Mouse (Mus musculus): ENCODE results near the gene Hmg20b. TPM values are rescaled to one million over a fixed set of nuclear protein-coding genes. Genes with fewer than 3 reads are reported as not detected.

Hmg20b gene
- polyA plus RNA-seq, 1 experiment from 2014 or later = 44.4 TPM

GRCm38 (mm10) chr10:81383802-81384604 is 33.7 kb upstream of the Hmg20b start, which contains the start of the genes Dohh and Gm48551:
Gene Dohh, plus strand, starts transcription at chr10:81384428.
Gene Gm48551, plus strand, starts transcription at chr10:81384466.
- Histone ChIP-seq H3K27me3 (replicated peaks; ENCODE audit: control insufficient read depth, insufficient read depth, low read length) (no peaks in the 10 kb centered on the region), H3K4me3 (ENCODE audit: low read depth, low read length) (peak within 1 kb of the TSS; percentile 77), H3K4me2 (ENCODE audit: low read length) (peak within 1 kb of the TSS; percentile 79), H3K36me3 (ENCODE audit: control insufficient read depth, insufficient read depth, low read length) (peaks cover 33% of the 10 kb centered on the region), H3K9me3 (replicated peaks; ENCODE audit: control insufficient read depth, low read length) (no peaks in the 10 kb centered on the region), H3K27ac (ENCODE audit: low read depth, low read length) (peak within 1 kb of the TSS; percentile 81), H3K9ac (ENCODE audit: low read length) (peak within 1 kb of the TSS; percentile 77), H3K4me1 (ENCODE audit: control insufficient read depth, insufficient read depth, low read length) (peaks cover 9% of the 10 kb centered on the region)
- WGBS = 7% methylated on average over 52 of the region's 54 CpGs
- ATAC-seq (peak; percentile 97), DNase-seq (ENCODE audit: low spot score) (peak; percentile 100)

- no peak for DNase-seq (ENCODE audit: low spot score)
- Histone ChIP-seq H3K9ac (ENCODE audit: low read length) (no peak overlapping the region), H3K27me3 (replicated peaks; ENCODE audit: control insufficient read depth, insufficient read depth, low read length) (no peaks in the 10 kb centered on the region), H3K36me3 (ENCODE audit: control insufficient read depth, insufficient read depth, low read length) (peaks cover 13% of the 10 kb centered on the region), H3K4me3 (ENCODE audit: low read depth, low read length) (no peak overlapping the region), H3K4me2 (ENCODE audit: low read length) (no peak overlapping the region), H3K27ac (ENCODE audit: low read depth, low read length) (no peak overlapping the region), H3K4me1 (ENCODE audit: control insufficient read depth, insufficient read depth, low read length) (peaks cover 16% of the 10 kb centered on the region), H3K9me3 (replicated peaks; ENCODE audit: control insufficient read depth, low read length) (no peaks in the 10 kb centered on the region)
- 90% methylated on average over 5 of the region's 5 CpGs for WGBS
- ATAC-seq = no peak
Measured at GRCm38 (mm10) chr10:81382039-81382438, 31.8 kb upstream of the Hmg20b start.

- Histone ChIP-seq H3K27me3 (replicated peaks; ENCODE audit: control insufficient read depth, insufficient read depth, low read length) (no peaks in the 10 kb centered on the region), H3K4me1 (ENCODE audit: control insufficient read depth, insufficient read depth, low read length) (peaks cover 18% of the 10 kb centered on the region), H3K9ac (ENCODE audit: low read length) (no peak overlapping the region), H3K4me3 (ENCODE audit: low read depth, low read length) (no peak overlapping the region), H3K9me3 (replicated peaks; ENCODE audit: control insufficient read depth, low read length) (no peaks in the 10 kb centered on the region), H3K27ac (ENCODE audit: low read depth, low read length) (no peak overlapping the region), H3K4me2 (ENCODE audit: low read length) (no peak overlapping the region), H3K36me3 (ENCODE audit: control insufficient read depth, insufficient read depth, low read length) (0 out of 2 replicates have a peak, but pooled peaks cover 8% of the 10 kb centered on the region)
- no peak for DNase-seq (ENCODE audit: low spot score)
- WGBS = 90% methylated on average over 6 of the region's 6 CpGs
- no peak for ATAC-seq
Measured at GRCm38 (mm10) chr10:81379809-81380378, 29.6 kb upstream of the Hmg20b start.

- Histone ChIP-seq H3K9me3 (replicated peaks; ENCODE audit: control insufficient read depth, low read length) (no peaks in the 10 kb centered on the region), H3K36me3 (ENCODE audit: control insufficient read depth, insufficient read depth, low read length) (peaks cover 14% of the 10 kb centered on the region), H3K4me1 (ENCODE audit: control insufficient read depth, insufficient read depth, low read length) (peaks cover 18% of the 10 kb centered on the region), H3K4me2 (ENCODE audit: low read length) (peak overlapping the region; percentile 59), H3K27ac (ENCODE audit: low read depth, low read length) (peak overlapping the region; percentile 76), H3K4me3 (ENCODE audit: low read depth, low read length) (peak overlapping the region; percentile 78), H3K9ac (ENCODE audit: low read length) (peak overlapping the region; percentile 59), H3K27me3 (replicated peaks; ENCODE audit: control insufficient read depth, insufficient read depth, low read length) (no peaks in the 10 kb centered on the region)
- DNase-seq (ENCODE audit: low spot score) (no peak), ATAC-seq (no peak)
- WGBS = 59% methylated on average over 3 of the region's 3 CpGs
Measured at GRCm38 (mm10) chr10:81379183-81379553, 28.9 kb upstream of the Hmg20b start.

GRCm38 (mm10) chr10:81378553-81379182 is 28.4 kb upstream of the Hmg20b start:
- DNase-seq (ENCODE audit: low spot score) = peak; percentile 100
- peak overlapping the region; percentile 94 for H3K9ac ChIP-seq (ENCODE audit: low read length)
- H3K27ac ChIP-seq (ENCODE audit: low read depth, low read length) = peak overlapping the region; percentile 76
- peaks cover 19% of the 10 kb centered on the region for H3K36me3 ChIP-seq (ENCODE audit: control insufficient read depth, insufficient read depth, low read length)
- peak overlapping the region; percentile 59 for H3K4me2 ChIP-seq (ENCODE audit: low read length)
- H3K4me1 ChIP-seq (ENCODE audit: control insufficient read depth, insufficient read depth, low read length) = peaks cover 18% of the 10 kb centered on the region
- no peaks in the 10 kb centered on the region for H3K9me3 ChIP-seq (replicated peaks; ENCODE audit: control insufficient read depth, low read length)
- H3K4me3 ChIP-seq (ENCODE audit: low read depth, low read length) = peak overlapping the region; percentile 78
- ATAC-seq = peak; percentile 97
- no peaks in the 10 kb centered on the region for H3K27me3 ChIP-seq (replicated peaks; ENCODE audit: control insufficient read depth, insufficient read depth, low read length)
- under 1% methylated on average over 46 of the region's 46 CpGs for WGBS

- under 1% methylated on average over 53 of the region's 59 CpGs for WGBS
- H3K4me2 ChIP-seq (ENCODE audit: low read length) = peak within 1 kb of the TSS; percentile 91
- H3K4me3 ChIP-seq (ENCODE audit: low read depth, low read length) = peak within 1 kb of the TSS; percentile 78
- H3K9me3 ChIP-seq (replicated peaks; ENCODE audit: control insufficient read depth, low read length) = no peaks in the 10 kb centered on the region
- H3K36me3 ChIP-seq (ENCODE audit: control insufficient read depth, insufficient read depth, low read length) = peaks cover 26% of the 10 kb centered on the region
- no peaks in the 10 kb centered on the region for H3K27me3 ChIP-seq (replicated peaks; ENCODE audit: control insufficient read depth, insufficient read depth, low read length)
- peak; percentile 77 for ATAC-seq
- peak within 1 kb of the TSS; percentile 94 for H3K9ac ChIP-seq (ENCODE audit: low read length)
- DNase-seq (ENCODE audit: low spot score) = no peak
- H3K27ac ChIP-seq (ENCODE audit: low read depth, low read length) = peak within 1 kb of the TSS; percentile 76
- H3K4me1 ChIP-seq (ENCODE audit: control insufficient read depth, insufficient read depth, low read length) = peaks cover 18% of the 10 kb centered on the region
Measured at GRCm38 (mm10) chr10:81377793-81378552, 27.7 kb upstream of the Hmg20b start, which contains the start of gene Fzr1. Gene Fzr1, minus strand, starts transcription at chr10:81378516.

- ATAC-seq (no peak), DNase-seq (ENCODE audit: low spot score) (no peak)
- Histone ChIP-seq H3K27ac (ENCODE audit: low read depth, low read length) (no peak overlapping the region), H3K4me3 (ENCODE audit: low read depth, low read length) (peak overlapping the region; percentile 78), H3K4me1 (ENCODE audit: control insufficient read depth, insufficient read depth, low read length) (peaks cover 18% of the 10 kb centered on the region), H3K9ac (ENCODE audit: low read length) (peak overlapping the region; percentile 94), H3K36me3 (ENCODE audit: control insufficient read depth, insufficient read depth, low read length) (peaks cover 32% of the 10 kb centered on the region), H3K9me3 (replicated peaks; ENCODE audit: control insufficient read depth, low read length) (no peaks in the 10 kb centered on the region), H3K4me2 (ENCODE audit: low read length) (peak overlapping the region; percentile 91), H3K27me3 (replicated peaks; ENCODE audit: control insufficient read depth, insufficient read depth, low read length) (no peaks in the 10 kb centered on the region)
- WGBS = 69% methylated on average over 2 of the region's 2 CpGs
Measured at GRCm38 (mm10) chr10:81377362-81377664, 27.0 kb upstream of the Hmg20b start.

GRCm38 (mm10) chr10:81376561-81377361 is 26.5 kb upstream of the Hmg20b start:
- Histone ChIP-seq H3K4me3 (ENCODE audit: low read depth, low read length) (peak overlapping the region; percentile 78), H3K9me3 (replicated peaks; ENCODE audit: control insufficient read depth, low read length) (no peaks in the 10 kb centered on the region), H3K9ac (ENCODE audit: low read length) (peak overlapping the region; percentile 94), H3K27me3 (replicated peaks; ENCODE audit: control insufficient read depth, insufficient read depth, low read length) (no peaks in the 10 kb centered on the region), H3K27ac (ENCODE audit: low read depth, low read length) (no peak overlapping the region), H3K4me1 (ENCODE audit: control insufficient read depth, insufficient read depth, low read length) (peaks cover 18% of the 10 kb centered on the region), H3K4me2 (ENCODE audit: low read length) (peak overlapping the region; percentile 91), H3K36me3 (ENCODE audit: control insufficient read depth, insufficient read depth, low read length) (peaks cover 33% of the 10 kb centered on the region)
- no peak for DNase-seq (ENCODE audit: low spot score)
- WGBS = 50% methylated on average over 6 of the region's 6 CpGs
- no peak for ATAC-seq
